Mouse (Mus musculus): ENCODE measurements around the gene F3. TPM values are rescaled to one million over a fixed set of nuclear protein-coding genes. Genes with fewer than 3 reads are reported as not detected.

F3 gene
- total and polyA plus RNA-seq, 3 experiments: not detected

GRCm38 (mm10) chr3:121713151-121713701, 10.1 kb upstream of the F3 start:
- DNase-seq (ENCODE audit: low read depth, low spot score): no peak
- Histone ChIP-seq H3K36me3 (ENCODE audit: control insufficient read depth in 1 of 2, insufficient read depth in 2 of 2, low read length in 2 of 2) (no peaks in the 10 kb centered on the region), H3K79me2 (ENCODE audit: control insufficient read depth, insufficient read depth, low read length, poor library complexity) (no peaks in the 10 kb centered on the region), H3K9me3 (replicated peaks; ENCODE audit: insufficient read depth, low read length) (no peaks in the 10 kb centered on the region), H3K4me3 (ENCODE audit: control insufficient read depth in 1 of 2, insufficient read depth in 1 of 2, low read depth in 2 of 2, low read length in 2 of 2) (no peak overlapping the region), H3K27me3 (ENCODE audit: control insufficient read depth in 1 of 2, insufficient read depth in 2 of 2, low read length in 2 of 2) (peaks cover 4 to 12% of the 10 kb centered on the region in 2 experiments; a peak in 3 of 4 replicates), H3K9ac (ENCODE audit: control insufficient read depth, low read depth, low read length, poor library complexity, severe bottlenecking) (no peak overlapping the region), H3K4me1 (ENCODE audit: control insufficient read depth in 1 of 2, insufficient read depth in 2 of 2, low read length in 2 of 2) (no peaks in the 10 kb centered on the region), H3K27ac (ENCODE audit: control insufficient read depth, low read depth, low read length) (no peak overlapping the region)
- TF ChIP-seq MAFK (IDR thresholded peaks at IDR 0.05; ENCODE audit: borderline replicate concordance, low read depth, low read length) (peak; percentile 19; the same call in 1 of the 2 replicates), ZNF384 (IDR thresholded peaks at IDR 0.05; ENCODE audit: low read depth, low read length) (no peak), MYB (IDR thresholded peaks at IDR 0.05; ENCODE audit: low read depth, low read length) (no peak), UBTF (IDR thresholded peaks at IDR 0.05; ENCODE audit: borderline replicate concordance, insufficient read depth, low read depth, low read length) (no peak)

GRCm38 (mm10) chr3:121713816-121714215, 9.5 kb upstream of the F3 start:
- Histone ChIP-seq H3K9me3 (replicated peaks; ENCODE audit: insufficient read depth, low read length) (no peaks in the 10 kb centered on the region), H3K4me1 (ENCODE audit: control insufficient read depth in 1 of 2, insufficient read depth in 2 of 2, low read length in 2 of 2) (no peaks in the 10 kb centered on the region), H3K27me3 (ENCODE audit: control insufficient read depth in 1 of 2, insufficient read depth in 2 of 2, low read length in 2 of 2) (peaks cover 4 to 12% of the 10 kb centered on the region in 2 experiments; a peak in 3 of 4 replicates), H3K36me3 (ENCODE audit: control insufficient read depth in 1 of 2, insufficient read depth in 2 of 2, low read length in 2 of 2) (no peaks in the 10 kb centered on the region), H3K9ac (ENCODE audit: control insufficient read depth, low read depth, low read length, poor library complexity, severe bottlenecking) (no peak overlapping the region), H3K27ac (ENCODE audit: control insufficient read depth, low read depth, low read length) (no peak overlapping the region), H3K79me2 (ENCODE audit: control insufficient read depth, insufficient read depth, low read length, poor library complexity) (no peaks in the 10 kb centered on the region), H3K4me3 (ENCODE audit: control insufficient read depth in 1 of 2, insufficient read depth in 1 of 2, low read depth in 2 of 2, low read length in 2 of 2) (no peak overlapping the region)
- TF ChIP-seq ZNF384 (IDR thresholded peaks at IDR 0.05; ENCODE audit: low read depth, low read length) (no peak), TCF12 (IDR thresholded peaks at IDR 0.05; ENCODE audit: low read depth, low read length) (no peak), ZMIZ1 (IDR thresholded peaks at IDR 0.05; ENCODE audit: low read depth, low read length) (no peak), HCFC1 (IDR thresholded peaks at IDR 0.05; ENCODE audit: low read depth, low read length) (no peak), CHD2 (IDR thresholded peaks at IDR 0.05; ENCODE audit: low read length) (no peak), MAFK (IDR thresholded peaks at IDR 0.05; ENCODE audit: borderline replicate concordance, low read depth, low read length) (no peak), POLR2AphosphoS5 (IDR thresholded peaks at IDR 0.05; ENCODE audit: borderline replicate concordance, low read depth, low read length) (no peak), CHD1 (IDR thresholded peaks at IDR 0.05; ENCODE audit: low read depth, low read length) (no peak), MEF2A (IDR thresholded peaks at IDR 0.05; ENCODE audit: extremely low read depth, insufficient replicate concordance, low read depth, low read length, poor library complexity, severe bottlenecking) (no peak)
- no peak for DNase-seq (ENCODE audit: low read depth, low spot score)

- Histone ChIP-seq H3K27me3 (ENCODE audit: control insufficient read depth in 1 of 2, insufficient read depth in 2 of 2, low read length in 2 of 2) (peaks cover 4 to 10% of the 10 kb centered on the region in 2 experiments; a peak in 3 of 4 replicates), H3K4me1 (ENCODE audit: control insufficient read depth in 1 of 2, insufficient read depth in 2 of 2, low read length in 2 of 2) (no peaks in the 10 kb centered on the region), H3K27ac (ENCODE audit: control insufficient read depth, low read depth, low read length) (no peak overlapping the region), H3K4me3 (ENCODE audit: control insufficient read depth in 1 of 2, insufficient read depth in 1 of 2, low read depth in 2 of 2, low read length in 2 of 2) (no peak overlapping the region), H3K36me3 (ENCODE audit: control insufficient read depth in 1 of 2, insufficient read depth in 2 of 2, low read length in 2 of 2) (no peaks in the 10 kb centered on the region), H3K9me3 (replicated peaks; ENCODE audit: insufficient read depth, low read length) (no peaks in the 10 kb centered on the region), H3K9ac (ENCODE audit: control insufficient read depth, low read depth, low read length, poor library complexity, severe bottlenecking) (no peak overlapping the region), H3K79me2 (ENCODE audit: control insufficient read depth, insufficient read depth, low read length, poor library complexity) (no peaks in the 10 kb centered on the region)
- no peak for DNase-seq (ENCODE audit: low read depth, low spot score)
- no peak for TF ChIP-seq E2F4 (IDR thresholded peaks at IDR 0.05; ENCODE audit: borderline replicate concordance, low read depth, low read length)
- TF ChIP-seq ZKSCAN1 (IDR thresholded peaks at IDR 0.05; ENCODE audit: low read depth, low read length): no peak
- no peak for TF ChIP-seq POLR2AphosphoS2 (IDR thresholded peaks at IDR 0.05; ENCODE audit: low read length)
Measured at GRCm38 (mm10) chr3:121714461-121714860, 8.9 kb upstream of the F3 start.

All from MEL (cell line).